Mouse (Mus musculus): ENCODE data around the gene Ppp1r12a.

The Ppp1r12a gene

DNA sequence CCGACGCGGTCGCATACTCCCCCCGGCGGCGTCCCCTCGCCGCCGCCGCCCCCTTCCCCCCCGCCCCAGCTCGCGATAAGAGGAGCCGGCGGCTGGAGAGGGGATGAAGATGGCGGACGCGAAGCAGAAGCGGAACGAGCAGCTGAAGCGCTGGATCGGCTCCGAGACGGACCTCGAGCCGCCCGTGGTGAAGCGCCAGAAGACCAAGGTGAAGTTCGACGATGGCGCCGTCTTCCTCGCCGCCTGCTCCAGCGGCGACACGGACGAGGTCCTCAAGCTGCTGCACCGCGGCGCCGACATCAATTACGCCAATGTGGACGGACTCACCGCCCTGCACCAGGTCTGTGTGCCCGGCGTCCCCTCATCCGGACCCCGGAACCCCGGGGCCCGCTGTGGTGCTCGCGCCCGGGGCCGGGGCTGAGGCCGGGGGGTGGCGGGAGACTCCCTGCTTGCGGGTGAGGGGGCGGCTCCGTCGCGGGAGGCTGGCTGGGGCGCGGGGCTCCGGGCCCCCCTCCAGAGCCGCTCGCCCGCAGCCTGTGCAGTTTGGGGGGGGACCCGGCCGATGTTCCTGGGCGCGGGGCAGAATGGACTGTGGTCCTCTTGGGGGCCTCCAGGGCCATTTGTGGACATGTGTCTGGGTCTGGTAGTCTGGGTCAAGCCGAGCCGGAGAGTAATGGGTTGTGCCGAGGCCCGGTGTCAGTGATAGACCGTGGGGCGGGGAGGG lies 466 bp downstream of the Ppp1r12a start:
- DNase-seq (ENCODE audit: low read depth) = no peak

DNA sequence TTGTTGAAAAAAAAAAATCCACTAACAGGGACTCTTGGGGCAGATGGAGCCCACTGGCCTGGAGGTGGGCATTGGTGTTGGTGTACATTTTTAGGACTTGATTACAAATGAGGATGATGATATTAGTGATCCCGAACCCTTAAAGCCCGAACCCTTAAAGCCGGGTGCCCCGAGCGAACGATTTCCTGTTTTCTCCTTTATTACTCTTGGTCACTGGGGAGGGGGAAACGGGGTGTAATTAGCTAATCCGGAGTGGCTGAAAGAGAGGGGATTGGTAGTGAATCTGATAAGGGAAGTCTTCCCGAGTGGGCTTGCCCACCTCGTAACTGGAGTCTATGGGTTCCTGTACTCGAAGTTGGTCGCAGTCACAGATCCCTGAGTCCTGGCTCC lies 1.0 kb downstream of the Ppp1r12a start:
- no peak for DNase-seq (ENCODE audit: low read depth)

DNA sequence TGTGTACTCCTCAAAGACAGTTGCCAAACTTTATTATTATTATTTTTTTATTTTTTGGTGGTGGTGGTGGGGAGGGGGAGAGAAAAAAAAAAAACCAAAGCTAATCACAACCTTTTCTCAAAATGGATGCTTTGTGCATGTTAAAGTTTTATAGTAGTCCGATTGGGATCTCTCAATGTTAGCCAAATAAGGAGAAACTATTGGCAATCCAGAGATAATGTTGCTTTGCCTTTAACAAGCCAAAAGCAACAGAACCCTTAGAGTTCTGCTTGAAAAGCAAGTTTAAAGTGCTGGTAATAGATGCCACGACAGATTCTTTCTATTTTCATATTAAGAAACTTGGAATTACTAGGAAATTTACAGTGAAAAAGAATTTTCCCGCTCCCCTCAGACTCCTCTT lies 1.5 kb downstream of the Ppp1r12a start:
- no peak for DNase-seq (ENCODE audit: low read depth)

DNA sequence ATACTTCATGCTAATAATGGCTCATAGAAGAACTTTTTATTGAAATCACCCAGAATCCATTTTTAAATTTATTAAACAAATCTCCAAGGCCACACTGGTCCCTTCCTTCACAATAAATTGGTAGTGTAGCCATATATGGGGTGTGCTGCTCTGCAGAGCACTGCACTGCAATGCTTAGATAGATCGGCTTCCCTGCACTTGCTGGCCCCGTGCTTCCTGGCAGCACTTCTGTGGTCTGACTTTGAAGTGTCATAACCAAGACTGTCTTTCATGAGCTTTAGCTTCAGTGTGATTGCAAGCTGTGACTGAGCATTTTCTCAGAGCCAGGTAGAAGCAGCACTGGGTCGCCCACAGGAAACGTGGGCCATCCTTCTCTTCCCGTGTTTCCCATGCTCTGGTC lies 5.8 kb downstream of the Ppp1r12a start:
- DNase-seq (ENCODE audit: low read depth) = no peak

DNA sequence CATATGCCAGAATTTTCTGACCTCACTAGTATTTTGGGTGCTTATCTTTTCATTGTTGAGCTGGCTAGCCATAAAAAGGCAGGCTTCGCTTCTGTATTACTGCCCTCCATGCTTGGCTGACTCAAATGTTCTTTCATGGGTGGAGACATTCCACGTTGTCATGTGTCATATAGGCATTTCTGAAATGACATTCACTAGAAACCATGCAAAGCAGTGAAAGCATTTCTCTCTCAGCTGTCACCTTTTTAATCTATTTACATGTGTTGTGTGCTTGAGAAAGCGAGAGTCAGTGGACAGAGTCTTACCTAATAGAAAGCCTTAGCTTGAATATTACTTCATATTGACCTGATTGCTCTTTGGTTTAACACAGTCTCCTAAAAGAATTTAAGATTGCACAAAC lies 8.8 kb downstream of the Ppp1r12a start:
- DNase-seq (ENCODE audit: low read depth) = no peak

DNA sequence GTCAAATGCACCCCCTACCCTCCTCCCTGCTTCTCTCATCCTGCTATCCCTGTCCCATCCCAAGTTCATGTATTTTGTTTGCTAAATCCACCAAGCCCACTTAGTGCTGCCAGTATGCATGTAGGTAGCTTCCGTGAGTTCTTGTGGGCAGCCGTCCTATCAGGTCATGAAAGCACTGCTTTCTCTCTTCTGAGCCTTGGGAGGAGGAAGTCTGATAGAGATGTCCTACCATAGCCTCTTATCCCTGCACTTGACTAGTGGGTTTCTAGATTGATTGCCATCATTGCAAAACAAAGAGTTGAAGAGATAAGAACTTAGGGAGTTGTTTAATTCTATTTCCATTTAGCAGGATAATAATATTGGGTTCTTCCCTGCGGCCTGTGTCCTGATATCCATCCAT lies 9.6 kb downstream of the Ppp1r12a start:
- no peak for DNase-seq (ENCODE audit: low read depth)

DNA sequence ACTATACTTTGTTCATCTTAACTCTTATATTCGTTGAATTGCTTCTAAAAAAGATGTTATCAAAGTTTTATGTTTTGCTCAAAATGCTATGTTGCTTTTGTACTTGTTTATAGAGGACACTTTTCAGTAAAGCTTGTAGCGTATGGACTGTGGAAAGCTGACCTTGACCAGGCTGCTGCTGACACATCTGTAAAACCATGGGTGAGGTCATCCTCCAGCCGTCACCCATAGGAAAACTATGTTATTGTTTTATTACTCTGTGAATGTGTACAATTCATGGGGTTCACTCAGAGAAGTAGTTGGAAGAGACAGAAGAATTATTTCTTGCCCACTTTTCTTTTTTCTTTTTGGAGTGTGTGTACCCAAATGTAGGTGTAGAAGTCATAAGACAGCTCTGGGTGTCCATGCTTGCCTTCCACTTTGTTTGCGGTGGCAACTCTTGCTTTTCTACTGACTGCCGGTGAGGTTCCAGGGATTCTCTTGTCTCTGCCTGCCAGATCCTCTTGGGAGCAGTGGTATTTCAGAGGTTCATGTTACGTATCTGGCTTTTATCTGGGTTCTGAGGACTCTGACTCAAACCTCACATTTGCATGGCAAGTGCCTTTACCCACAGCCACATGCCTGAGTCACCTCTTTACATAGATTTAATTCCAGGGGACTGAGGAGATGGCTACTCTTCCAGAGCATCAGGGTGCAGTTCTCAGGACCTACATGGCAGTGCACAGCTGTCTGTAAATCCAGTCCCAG lies 11.0 kb downstream of the Ppp1r12a start:
- DNase-seq (ENCODE audit: low read depth) = no peak

DNA sequence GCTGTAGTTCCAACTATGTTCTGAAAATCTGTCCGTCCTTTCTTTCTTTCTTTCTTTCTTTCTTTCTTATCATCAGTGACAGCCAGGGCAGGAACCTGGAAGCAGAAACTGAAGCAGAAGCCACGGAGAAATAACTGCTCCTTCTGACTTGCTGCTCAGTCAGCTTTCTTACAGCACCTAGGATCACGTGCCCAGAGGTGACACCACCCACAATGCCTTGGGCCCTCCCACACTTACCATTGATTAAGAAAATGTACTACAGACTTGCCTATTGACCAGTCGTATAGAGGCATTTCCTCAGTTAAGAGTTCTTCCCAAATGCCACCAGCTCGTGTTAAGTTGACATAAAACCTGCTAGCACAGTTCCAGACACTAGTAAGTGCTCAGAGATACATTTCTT lies 12.1 kb downstream of the Ppp1r12a start:
- no peak for DNase-seq (ENCODE audit: low read depth)

DNA sequence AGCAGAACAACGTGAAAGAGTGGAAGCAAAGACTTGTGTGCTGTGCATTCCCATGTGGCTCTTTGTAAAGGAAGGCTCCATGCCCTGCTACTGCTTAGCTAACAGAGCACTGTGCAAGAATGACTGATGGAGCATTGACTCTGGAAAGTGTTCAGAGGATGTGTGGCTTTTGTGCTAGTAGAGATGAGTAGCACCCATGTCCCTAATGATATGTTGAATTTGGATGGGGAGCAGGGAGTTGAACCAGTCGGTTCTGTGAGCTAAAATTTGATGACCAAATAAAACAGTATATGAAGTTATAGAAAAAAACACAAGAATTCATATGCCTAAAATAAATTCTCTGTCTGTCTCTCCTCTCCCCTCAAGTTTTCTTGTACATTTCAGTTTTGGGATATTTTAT lies 13.9 kb downstream of the Ppp1r12a start:
- no peak for DNase-seq (ENCODE audit: low read depth)

DNA sequence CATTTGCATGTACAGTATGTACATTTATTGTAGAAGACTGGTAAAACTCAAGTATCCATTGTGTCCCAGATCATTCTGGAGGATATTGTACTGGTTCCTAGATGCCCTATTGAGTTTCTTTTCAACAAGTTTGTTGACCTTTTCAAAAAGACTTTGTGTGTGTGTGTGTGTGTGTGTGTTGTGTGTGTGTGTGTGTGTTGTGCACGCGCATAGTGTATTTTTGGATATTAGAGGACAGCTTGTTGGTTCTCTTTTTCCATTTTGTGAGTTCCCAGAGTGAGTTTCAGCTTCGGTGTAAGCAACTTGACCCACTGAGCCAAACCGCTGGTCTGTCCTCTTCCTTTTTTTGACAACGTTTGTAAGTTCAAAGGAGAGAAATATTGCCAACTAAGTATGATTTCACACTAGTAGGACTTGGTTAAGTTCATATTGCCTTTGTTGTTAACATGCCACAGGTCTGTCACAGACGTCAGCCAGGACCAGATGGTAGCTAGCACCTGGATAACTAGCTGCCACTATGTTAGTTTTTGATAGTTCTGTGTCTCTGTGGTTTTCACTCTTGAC lies 16.4 kb downstream of the Ppp1r12a start:
- no peak for DNase-seq (ENCODE audit: low read depth)

DNA sequence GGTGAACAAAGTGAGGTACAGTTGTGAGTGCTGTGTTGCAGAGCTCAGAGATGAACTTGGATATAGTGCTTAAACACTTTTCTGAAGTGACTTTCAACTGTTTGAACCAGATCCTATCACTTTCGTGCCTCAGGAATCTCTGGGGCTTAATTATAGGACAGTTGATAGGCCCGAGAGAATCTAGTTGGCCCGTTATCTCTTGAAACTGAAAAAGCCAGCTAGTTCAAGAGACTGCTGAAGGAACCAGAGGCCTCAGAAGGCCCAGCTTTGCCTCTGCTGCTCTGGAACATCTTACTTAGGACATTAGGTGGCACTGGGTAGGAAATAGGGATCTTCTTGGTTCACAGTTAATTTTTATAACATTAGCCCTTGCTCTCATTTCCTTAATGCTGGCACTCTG lies 17.4 kb downstream of the Ppp1r12a start:
- DNase-seq (ENCODE audit: low read depth) = no peak

DNA sequence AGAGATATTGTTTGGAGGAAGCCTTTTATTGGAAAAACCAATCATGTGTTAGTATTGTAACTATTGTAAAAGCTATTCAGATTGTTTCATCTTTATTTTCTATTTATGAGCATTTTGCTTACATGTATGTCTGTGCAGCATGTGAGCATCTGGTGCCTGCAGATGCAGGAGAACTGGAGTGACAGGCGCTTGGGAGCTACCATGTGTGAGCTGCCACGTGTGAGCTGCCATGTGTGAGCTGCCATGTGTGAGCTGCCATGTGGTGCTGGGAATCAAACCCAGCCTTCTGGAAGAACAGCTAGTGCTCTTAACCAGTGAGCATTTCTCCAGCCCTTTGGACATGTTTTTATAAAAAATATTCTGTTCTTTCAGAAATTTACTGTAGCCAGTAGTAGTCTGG lies 18.3 kb downstream of the Ppp1r12a start:
- no peak for DNase-seq (ENCODE audit: low read depth)

DNA sequence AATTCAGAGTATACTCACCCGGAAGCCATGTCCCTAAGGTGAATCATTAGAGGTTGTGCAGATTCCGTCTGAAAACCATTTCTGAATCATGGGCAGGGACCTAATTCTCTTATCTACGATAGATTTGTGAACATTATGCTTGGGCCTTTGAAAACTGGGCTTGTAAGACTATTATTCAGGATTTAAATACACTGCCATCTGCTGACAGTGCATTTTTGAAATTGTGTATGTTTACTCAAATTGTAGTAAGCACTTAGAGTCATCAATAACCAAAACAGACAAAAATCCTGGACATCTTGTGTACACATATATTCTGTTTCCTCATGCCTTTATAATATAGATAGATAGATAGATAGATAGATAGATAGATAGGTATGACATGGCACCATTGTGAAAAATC lies 19.9 kb downstream of the Ppp1r12a start:
- DNase-seq (ENCODE audit: low read depth) = no peak

DNA sequence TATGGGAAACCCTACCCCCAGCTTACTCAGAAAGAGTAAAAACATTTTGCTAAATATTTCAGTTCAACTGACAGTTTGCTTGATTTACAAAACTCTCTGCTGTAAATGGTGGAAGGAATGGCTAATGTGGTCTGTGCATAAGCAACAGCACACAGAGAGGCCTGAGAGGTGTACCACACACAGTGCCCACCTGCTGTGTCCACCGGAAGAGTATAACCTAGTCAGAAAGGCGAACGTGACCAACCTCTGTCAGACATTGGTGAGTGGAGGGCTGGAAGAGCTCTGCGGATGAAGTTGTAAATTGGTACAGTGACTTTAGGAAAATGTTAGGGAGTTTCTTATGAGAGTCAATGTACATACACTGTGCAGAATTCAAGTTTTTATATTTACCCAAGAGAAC lies 20.4 kb downstream of the Ppp1r12a start:
- no peak for DNase-seq (ENCODE audit: low read depth)

DNA sequence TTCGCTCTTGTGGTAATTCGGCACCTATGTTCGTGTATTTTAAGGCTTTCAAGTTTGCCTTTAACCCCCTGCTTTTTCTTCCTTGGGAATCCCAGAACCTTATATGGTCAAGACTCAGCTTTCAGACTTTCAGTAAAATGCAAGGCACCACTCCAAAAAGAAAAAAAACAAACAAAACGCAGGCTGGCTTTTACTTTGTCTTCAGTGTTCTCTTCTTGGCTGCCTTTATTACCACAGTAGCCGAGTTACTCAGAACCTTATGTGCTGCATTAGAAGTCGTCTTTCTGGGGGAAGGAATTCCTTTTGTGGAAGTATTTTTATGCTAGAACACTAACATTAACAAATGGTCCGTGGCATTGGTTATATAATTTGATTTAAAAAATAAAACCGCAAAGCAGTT lies 22.8 kb downstream of the Ppp1r12a start:
- no peak for DNase-seq (ENCODE audit: low read depth)

DNA sequence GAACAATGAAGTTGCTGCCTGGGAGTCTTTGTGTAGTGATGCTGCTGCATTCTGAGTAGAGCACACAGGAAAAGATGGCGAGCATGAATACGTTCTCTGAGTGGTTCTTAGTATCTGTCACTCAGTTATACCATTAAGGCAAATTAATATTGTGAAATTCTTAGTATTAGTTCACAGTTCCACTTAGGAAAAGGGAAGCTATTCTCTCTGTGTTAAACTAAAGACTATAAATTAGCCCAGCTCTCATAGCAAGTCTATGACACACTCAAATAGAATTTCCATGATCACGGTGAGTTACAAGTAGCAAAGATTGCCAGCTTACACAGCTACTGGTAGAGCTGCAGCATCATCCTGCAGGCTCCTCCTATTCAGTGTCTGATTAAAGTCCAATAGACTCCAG lies 23.3 kb downstream of the Ppp1r12a start:
- no peak for DNase-seq (ENCODE audit: low read depth)

DNA sequence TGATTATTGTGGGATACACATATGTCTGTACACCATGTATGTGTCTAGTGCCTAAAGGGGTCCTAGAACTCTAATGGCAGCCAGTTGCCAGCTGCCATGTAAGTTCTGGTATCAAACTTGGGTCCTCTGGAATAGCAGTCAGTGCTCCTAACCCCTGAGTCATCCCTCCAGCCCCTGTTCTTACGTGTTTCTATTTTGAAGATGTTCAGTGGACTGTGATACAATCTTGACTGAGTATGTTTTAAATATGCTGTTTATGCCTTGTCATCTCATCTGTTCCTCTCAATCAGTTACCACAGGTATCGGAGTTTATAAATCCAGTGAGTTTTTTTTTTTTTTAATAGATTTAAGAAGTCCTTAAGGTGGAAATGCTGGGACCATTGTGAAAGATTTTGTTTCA lies 27.3 kb downstream of the Ppp1r12a start:
- no peak for DNase-seq (ENCODE audit: low read depth)

DNA sequence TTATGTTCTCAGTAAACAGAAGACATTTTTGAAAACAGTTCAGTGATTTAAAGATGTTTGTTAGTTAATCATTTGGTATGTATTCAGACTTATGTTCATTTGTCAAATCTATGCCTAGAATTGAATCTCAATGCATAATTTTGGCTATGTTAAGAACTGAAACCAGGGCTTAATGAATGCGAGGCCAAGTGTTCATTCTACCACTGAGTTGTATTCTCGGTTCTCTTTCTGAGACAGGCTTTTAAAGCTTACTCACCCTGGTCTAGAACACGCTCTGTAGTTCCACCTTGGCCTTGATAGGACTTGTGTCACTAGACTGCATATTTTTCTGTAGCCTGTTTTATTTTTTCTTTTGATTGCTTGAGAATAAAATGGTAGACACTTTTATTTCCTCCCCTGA lies 28.0 kb downstream of the Ppp1r12a start:
- no peak for DNase-seq (ENCODE audit: low read depth)

DNA sequence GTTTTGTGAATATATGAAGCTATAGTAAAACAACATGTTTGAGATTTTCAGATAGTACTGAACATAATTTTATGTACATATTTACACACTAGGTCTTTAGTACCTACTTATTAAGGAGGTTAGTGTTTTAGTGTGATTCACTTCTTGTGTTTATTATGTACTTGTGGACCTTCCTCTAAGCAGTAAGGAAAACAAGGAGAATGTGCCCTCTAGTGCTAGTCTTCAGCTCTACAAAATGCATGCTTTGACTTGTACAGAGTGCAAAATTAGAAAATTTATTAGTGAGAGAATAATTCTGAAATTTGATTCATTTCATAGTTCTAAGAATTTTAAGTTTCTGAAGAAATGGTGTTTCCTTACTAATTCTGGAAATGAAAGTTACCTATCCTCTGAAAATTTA lies 28.6 kb downstream of the Ppp1r12a start:
- no peak for DNase-seq (ENCODE audit: low read depth)

DNA sequence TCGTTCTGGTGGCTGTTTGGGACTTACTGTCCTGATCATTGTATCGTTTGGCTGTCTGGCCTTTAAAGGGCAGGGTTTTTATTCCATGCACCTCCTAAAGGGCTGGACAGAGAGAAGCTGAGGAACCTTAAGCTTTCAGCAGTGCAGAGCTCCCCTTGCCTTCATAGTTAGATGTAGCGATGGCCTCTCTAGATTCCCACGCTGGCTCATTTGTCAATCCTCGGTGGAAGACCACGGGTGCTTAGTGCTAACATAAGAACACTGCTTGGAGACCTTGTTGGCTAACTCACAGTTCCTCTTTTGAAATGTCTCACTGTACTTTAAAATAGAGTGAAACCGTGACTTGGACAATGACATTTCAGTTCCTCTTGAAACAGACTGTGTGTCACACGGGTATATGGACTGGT lies 29.4 kb downstream of the Ppp1r12a start:
- DNase-seq (ENCODE audit: low read depth) = peak; percentile 58

DNA sequence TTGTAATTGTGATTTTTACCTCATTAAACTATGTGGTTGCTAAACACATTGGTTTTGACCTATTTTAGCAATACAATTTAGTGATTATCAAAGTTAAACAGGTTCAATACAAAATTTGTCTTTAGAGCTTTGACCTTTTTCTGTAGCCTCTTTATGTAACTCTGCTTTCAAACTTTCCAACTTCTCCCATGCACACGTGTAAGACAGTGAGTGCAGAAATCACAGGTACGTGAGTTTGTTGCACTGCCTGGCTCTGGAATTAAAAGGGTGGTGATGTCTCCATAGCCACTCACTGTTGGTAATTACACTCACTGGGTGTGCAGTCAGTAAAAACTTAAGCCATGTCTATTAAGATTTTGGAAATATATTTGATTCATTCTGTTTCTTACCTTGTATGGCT lies 30.3 kb downstream of the Ppp1r12a start:
- DNase-seq (ENCODE audit: low read depth) = no peak

DNA sequence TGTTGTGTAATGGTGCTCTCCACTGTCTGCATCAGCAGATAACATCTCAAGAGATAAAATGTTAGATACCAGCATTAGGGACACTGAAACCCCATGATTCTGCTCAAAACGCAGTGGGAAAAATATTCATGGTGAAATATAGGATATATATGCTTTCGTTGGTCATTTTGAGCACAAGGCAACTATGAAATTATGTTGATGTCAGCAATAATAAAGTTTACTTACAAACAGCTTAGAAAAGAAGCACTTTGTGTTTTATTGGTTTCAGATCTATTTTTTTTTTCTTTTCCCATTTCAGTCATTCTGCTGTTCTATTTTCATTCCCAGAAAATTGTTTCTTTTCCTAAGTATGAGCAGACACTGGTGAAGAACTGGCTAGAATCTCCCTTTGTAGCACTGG lies 34.1 kb downstream of the Ppp1r12a start:
- no peak for DNase-seq (ENCODE audit: low read depth)

DNA sequence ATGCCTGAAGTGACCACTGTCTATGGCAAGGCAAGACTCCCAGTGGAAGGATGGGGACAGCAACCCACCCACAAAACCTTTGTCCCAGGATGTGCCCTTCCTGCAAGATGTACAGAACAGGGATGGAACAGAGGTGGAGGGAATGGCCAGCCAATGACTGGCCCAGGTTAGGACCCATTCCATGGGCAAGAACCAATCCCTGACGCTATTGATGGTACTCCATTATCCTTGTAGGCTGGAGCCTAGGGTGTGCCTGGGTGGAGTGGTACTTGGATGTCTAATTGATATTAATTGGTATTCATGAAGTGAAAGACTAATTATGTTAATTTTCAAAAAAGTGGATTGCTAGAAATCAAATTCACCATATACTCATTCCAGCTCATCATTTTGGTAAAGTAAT lies 35.5 kb downstream of the Ppp1r12a start:
- no peak for DNase-seq (ENCODE audit: low read depth)

DNA sequence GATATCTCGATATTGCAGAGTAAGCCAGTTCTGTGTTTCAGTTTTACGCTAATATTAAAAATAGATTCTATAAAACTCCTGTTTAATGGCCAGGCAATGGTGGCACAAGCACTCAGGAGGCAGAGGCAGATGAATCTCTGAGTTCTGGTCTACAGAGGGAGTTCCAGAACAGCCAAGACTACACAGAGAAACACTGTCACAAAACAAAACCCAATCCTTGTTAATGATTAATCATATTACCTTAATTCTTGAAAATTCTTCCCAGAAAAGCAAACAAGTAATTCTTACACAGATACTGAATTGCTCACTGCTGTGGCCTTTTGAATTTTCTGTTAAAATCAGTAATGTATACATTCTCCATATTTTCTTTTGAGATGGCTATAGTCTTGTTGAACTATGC lies 37.0 kb downstream of the Ppp1r12a start:
- DNase-seq (ENCODE audit: low read depth) = no peak

All from c-Kit-positive CD71-negative TER-119-negative erythroid progenitor cells, embryonic 14.5 days (primary cell).